Mouse (Mus musculus) mouse embryonic stem cell (cell line): ENCODE data around the gene Map1a.

Source experiments
- in situ Hi-C, 2 experiments: fragments of 300-500 bp; cut with MboI; formaldehyde crosslinking; loops; 1 replicate in 1 of 2; 3 replicates in 1 of 2; pipeline ENCODE4 v1.14.3; 2019 to 2020; ENCODE audit warnings: low sequenced_read_pairs in 2 of 2, low pct_unique_long_range_greater_than_20kb in 1 of 2, mixed read lengths in 1 of 2; ENCODE audit not compliant: unreplicated experiment in 1 of 2

Gene Map1a

DNA sequence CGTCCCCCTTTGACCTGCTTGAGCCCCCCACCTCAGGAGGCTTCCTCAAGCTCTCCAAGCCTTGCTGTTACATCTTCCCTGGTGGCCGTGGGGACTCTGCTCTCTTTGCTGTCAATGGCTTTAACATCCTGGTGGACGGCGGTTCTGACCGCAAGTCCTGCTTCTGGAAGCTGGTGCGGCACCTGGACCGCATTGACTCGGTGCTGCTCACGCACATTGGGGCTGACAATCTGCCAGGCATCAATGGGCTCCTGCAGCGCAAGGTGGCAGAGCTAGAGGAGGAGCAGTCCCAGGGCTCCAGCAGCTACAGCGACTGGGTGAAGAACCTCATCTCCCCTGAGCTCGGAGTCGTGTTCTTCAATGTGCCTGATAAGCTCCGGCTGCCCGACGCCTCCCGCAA is 10.1 kb downstream of the Map1a start:
- in situ Hi-C loops, result no loop called here

DNA sequence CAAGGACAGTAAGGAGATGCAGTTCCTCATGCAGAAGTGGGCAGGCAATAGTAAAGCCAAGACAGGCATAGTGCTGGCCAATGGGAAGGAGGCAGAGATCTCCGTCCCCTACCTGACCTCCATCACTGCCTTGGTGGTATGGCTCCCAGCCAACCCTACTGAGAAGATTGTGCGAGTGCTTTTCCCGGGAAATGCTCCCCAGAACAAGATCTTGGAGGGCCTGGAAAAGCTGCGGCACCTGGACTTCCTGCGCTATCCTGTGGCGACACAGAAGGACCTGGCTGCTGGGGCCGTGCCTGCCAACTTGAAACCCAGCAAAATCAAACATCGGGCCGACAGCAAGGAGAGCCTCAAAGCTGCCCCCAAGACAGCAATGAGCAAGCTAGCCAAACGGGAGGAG is 10.6 kb downstream of the Map1a start:
- in situ Hi-C loops, result no loop called here

DNA sequence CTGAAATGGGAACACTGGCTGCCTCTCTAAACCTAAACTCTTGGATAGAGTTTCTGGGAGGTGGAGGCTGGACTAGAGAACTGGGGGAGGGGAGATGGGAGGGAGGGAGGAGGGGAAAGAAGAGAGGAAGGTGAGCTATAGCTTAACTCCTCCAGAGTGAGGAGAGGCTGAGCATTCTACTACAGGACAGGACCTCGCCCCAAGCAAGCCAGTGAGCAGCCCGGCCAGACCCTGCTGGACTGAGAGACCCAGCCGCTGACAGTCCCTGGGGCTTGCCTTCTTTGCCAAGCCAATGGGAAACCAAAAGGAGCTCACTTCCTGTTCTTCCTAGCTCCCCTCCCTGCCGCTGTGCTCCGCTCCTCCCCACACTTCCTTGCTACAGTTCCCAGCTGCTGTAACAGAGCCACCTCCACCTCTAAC is 19.6 kb downstream of the Map1a start:
- in situ Hi-C loops, result no loop called here

DNA sequence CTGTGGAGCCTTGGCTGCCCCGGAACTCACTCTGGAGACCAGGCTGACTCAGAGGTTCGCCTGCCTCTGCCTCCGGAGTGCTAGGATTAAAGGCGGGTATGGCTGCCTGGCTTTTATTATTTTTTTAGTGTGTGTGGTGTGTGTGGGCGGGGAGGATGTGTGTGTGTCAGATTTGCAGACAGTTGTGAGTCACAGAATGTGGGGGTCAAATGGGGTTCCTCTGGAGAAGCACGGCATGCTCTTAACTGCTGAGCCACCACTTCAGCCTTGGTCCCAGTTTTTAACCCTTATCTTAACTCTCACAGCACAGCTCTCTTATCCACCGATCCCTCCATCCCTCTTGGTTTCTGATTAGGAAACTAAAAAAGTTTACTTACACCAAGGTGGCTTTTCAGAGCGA is 26.9 kb downstream of the Map1a start:
- in situ Hi-C loops, result no loop called here

DNA sequence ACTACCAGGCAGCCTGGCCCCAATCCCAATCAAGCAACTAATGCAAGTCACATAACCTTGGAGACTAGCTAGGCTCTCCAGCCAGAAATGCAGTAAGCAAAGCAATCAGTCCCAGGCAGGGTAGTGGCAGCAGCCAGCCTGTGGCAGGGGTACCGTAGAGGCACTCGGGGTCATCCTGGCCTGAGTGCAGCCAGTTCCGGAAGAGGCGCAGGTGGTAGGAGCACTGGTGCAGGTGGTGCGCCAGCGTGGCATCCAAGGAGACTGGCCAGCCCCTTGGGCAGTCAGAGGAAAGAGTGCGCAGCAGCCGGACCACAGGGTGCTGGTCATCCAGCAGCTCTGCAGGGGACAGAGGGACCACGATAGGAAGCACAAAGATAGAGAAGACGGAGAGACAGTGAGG is 33.6 kb downstream of the Map1a start:
- in situ Hi-C loops, result no loop called here

DNA sequence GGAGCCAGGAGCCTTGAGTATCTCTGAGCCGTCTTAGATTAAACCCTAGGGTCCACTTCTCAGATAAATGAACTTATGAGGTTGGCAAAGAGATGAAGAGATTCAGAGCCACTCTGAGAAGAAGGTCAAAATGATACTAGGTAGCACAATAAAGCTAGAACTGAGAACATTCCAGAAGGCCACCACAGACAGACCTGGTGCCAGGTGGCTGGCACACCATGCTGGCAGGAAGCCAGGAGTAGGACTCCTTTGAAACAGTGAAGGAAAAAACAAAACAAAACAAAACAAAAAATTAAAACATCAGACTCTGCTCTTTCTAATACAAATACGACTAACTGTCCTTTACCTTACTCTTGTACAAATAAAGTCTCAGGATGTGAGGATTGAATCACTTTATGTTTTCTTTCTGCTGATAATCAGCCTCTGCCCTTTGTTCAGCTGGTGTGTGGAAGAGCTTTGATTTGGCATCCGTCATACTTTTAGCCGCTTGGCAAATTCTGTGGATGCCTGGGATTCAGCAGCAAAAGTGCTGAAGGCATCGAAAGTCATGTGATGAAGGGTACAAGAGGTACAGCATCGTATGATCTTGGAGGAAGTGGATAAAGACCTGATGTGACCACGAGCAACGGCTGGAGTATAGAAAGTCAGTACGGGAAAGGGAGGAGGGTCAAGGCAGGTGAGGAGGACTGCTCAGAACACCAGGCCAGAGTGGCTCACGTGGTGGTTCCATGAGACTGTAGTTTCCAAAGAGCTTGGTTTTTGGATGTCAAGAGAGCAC is 34.5 kb downstream of the Map1a start:
- in situ Hi-C loops, result no loop called here

DNA sequence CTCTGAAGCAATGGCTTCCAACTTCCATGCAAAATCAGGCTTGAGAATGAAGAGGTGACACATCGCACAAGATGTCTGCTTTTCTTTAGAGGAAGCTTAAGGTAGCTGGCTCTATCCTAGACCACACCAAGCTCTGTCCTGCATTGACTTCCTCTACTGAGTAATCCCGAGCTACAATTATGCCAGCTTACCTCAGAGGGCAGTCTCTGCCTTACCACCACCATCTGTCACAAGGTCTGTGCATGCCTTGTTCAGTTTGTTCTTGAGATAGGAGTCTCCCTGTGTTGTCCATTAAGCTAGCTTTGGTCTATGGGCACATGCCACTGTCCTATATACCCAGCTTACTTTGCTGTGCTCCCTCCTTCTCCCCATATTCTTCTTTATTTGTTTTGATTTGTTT is 40.1 kb downstream of the Map1a start:
- in situ Hi-C loops, result no loop called here

DNA sequence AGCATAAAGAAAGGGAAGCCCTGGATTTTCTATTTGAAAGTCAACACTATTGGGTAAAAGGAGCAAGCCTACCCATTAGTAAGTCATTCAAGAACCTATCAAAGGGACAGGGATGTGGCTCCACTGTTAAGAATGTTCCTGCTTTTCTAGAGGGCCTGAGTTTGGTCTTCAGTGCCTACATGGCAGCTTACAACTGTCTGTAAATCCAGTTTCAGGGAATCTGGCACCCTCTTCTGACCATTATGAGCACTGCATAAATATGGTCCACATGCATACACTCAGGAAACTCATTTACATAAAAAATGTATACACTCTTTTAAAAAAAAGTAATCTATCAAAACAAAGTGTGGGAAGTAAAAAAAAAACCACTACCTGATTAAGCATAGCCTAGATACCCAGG is 49.7 kb downstream of the Map1a start:
- in situ Hi-C loops, result no loop called here

DNA sequence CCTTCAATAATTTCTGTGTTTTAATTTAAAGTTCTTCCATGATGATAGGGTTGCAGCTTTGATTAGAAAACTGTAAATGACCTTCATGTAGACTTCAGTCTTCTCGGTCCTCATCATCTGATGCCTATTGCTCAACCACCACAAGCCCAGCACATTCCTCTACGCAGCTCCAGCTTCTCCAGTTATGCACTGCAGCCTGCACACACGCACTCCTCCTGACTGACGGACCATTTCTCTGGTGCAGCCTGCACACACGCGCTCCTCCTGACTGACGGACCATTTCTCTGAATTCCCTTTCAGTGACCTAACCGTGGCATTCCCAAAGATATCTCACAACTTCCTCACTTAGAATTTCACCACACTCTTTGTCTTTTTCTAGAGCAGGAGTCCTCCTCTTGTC is 63.8 kb downstream of the Map1a start:
- in situ Hi-C loops, result no loop called here

DNA sequence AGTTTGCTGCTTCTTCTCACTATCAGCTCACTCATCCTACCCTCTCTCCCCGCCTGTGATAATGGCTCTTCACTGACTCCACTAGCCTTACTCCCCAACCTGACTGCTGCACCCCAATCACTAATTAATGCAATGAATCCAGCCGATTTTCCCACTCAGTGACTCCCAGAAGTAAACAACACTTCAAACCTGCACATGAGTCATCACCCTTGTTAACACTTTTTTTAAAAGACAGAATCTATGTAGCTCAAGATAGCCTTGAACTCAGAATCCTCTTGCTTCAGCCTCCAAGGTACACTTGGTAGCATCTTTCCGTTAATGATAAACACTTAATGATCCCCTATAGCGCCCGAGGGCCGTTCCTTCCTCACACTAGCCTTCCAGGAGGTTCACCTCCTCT is 65.0 kb downstream of the Map1a start:
- in situ Hi-C loops, result no loop called here

DNA sequence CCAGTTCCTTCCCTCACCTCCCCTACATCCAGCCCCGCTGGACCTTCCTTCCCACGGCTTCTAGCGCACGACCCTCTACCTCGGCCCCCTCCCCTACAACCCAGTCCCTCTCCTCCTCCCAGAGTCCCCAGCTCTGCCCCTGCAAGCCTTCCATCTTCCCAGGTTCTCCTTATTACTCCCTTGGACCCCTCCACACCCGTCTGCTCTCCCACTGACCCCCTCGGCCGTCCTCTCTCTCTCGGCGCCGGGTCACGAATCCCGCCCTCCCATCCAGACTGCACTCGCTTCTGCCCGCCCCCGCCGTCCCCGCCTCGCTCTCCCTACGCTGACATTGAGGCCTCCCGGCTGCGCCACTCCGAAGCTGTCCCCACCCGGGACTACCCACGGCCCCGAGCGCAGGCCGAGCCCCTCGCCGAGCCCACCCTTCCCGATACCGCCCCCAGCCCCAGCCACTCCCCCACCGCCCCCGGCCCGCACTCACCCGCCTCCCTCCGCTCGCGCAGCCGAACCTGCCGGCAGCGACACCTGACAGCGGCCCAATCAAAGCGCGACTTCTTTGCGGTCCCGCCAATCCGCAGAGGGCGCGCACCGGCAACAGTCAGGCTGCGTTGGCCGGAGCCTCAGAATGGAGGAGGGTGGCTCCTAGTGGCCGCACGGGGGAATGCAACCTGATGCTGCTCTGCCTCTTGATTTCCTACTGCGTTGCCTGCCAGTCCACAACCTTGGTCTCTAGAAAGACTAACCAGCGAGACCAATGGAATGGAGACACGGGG is 65.6 kb downstream of the Map1a start, which contains the start of gene Ppip5k1:
Ppip5k1 (minus strand) TSS at position 577 of the 773 bp plus-strand sequence.
- in situ Hi-C loops, result no loop called here

DNA sequence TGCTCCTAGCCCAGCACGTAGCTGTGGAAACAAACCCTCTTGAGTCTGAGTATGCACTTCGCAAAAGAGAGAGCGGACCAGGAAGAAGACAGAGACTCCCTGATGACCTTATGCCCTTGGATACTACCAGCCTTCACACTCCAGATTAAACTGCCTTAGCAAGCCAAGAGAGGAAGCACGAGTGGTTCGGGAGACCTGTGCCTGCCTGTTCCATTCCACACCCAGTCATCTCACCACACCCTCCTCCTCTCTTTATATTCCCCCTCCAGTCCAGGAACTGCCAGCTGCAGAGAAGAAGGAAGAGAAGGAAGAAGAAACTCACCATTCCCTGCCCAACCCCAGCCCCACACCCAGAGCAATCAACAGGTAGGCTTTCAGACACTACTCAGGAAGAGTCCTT is 68.1 kb downstream of the Map1a start, which contains the start of gene Ckmt1:
Ckmt1 (plus strand) TSS at position 221 of the 400 bp plus-strand sequence.
- in situ Hi-C loops, result no loop called here

DNA sequence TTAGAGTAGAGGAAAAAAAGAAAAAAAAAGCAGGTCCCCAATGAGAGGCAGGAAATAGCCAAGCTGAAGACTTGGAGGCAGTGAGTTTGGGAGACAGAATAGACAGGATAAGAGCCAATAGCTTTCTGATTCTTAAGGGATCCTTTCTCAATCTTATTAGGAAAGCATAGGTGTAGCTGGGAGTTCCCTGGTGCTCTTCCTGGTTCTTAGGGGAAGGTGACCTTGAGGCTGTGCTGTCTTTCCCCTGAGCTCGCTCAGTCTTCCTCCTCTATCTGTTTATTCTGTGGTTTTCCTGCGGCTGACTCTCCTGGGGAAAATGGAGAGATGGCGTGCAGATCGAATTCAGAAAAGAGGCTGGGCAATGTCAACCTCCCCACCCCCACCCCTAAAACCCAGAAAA is 68.6 kb downstream of the Map1a start:
- in situ Hi-C loops, result no loop called here

DNA sequence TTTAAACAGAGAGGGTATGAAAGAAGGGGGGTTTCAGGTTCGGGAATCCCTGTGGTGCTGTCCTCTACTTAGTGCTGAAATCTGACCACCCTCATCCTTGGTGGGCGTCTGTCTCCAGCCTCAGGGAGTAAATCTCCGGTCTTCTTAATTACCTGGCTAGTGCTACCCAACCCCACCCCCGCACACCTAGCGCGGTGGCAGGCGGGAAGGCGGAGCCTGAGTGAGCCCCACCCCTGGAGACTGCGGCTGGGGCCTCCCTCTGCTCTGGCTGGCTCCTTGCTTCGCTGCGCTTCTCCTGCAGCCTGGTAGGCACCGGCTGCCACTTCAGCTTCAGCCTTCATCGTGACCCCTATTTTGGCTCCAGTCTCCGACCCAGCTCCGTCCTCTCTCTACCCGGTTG is 69.0 kb downstream of the Map1a start:
- in situ Hi-C loops, result no loop called here

DNA sequence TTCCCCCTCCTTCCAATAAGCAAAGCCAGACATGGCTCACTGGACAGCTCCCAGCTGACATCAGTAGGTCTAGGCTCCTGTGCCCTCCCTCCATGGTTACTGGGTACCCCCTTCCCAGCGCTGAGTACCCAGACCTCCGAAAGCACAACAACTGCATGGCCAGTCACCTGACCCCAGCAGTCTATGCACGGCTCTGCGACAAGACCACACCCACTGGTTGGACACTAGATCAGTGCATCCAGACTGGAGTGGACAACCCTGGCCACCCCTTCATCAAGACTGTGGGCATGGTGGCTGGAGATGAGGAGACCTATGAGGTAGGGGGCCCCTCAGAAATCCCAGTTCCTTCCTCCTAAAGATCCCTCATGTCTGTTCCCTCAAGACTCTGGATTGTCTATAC is 70.1 kb downstream of the Map1a start:
- in situ Hi-C loops, result no loop called here
